Mouse (Mus musculus) spleen, adult 12 weeks (tissue): ENCODE measurements around the gene 6030468B19Rik.
"Not testable (repeated sequence)": the region's sequence is repeated elsewhere in the genome, so short reads cannot be mapped to it uniquely, and the experiment has no call there.

Experiments
- DNase-seq: peaks from one replicate; pipeline ENCODE4 v3.0.0; 2022; ENCODE audit warnings: low spot score

6030468B19Rik gene

GRCm38 (mm10) chr11:117806781-117807180 lies 9.3 kb downstream of the 6030468B19Rik start:
- DNase-seq, result no peak

- DNase-seq, result peak; percentile 78
Observed at GRCm38 (mm10) chr11:117809407-117810311, 12.2 kb downstream of the 6030468B19Rik start, which contains the start of the genes Gm20708 and Syngr2. TSS of gene Gm20708 (plus strand) at chr11:117809668. TSS of gene Syngr2 (plus strand) at chr11:117809668.

GRCm38 (mm10) chr11:117810401-117811046 lies 13.1 kb downstream of the 6030468B19Rik start:
- DNase-seq, result peak; percentile 75

- no peak for DNase-seq
Observed at GRCm38 (mm10) chr11:117813867-117814266, 16.4 kb downstream of the 6030468B19Rik start.

GRCm38 (mm10) chr11:117814704-117815366 lies 17.4 kb downstream of the 6030468B19Rik start:
- DNase-seq, result no peak

- not testable (repeated sequence) for DNase-seq
Observed at GRCm38 (mm10) chr11:117815850-117816249, 18.4 kb downstream of the 6030468B19Rik start.

GRCm38 (mm10) chr11:117816389-117816996 lies 19.0 kb downstream of the 6030468B19Rik start:
- DNase-seq, result no peak

GRCm38 (mm10) chr11:117819095-117819494 lies 21.6 kb downstream of the 6030468B19Rik start:
- no peak for DNase-seq

GRCm38 (mm10) chr11:117820173-117820572 lies 22.7 kb downstream of the 6030468B19Rik start:
- no peak for DNase-seq

- DNase-seq, result no peak
Observed at GRCm38 (mm10) chr11:117821868-117822267, 24.4 kb downstream of the 6030468B19Rik start.

- DNase-seq, result no peak
Observed at GRCm38 (mm10) chr11:117822728-117823241, 25.3 kb downstream of the 6030468B19Rik start.

- DNase-seq, result no peak
Observed at GRCm38 (mm10) chr11:117823411-117823810, 26.0 kb downstream of the 6030468B19Rik start.

- peak; percentile 81 for DNase-seq
Observed at GRCm38 (mm10) chr11:117824060-117824969, 26.9 kb downstream of the 6030468B19Rik start.

GRCm38 (mm10) chr11:117825333-117826101 lies 28.1 kb downstream of the 6030468B19Rik start, which contains the start of the genes Afmid and Tk1:
TSS of gene Afmid (plus strand) at chr11:117825924.
TSS of gene Tk1 (minus strand) at chr11:117826092.
- DNase-seq, result peak; percentile 71

- no peak for DNase-seq
Observed at GRCm38 (mm10) chr11:117826164-117826563, 28.7 kb downstream of the 6030468B19Rik start.

- no peak for DNase-seq
Observed at GRCm38 (mm10) chr11:117826916-117827315, 29.5 kb downstream of the 6030468B19Rik start.

- DNase-seq, result no peak
Observed at GRCm38 (mm10) chr11:117827386-117827785, 29.9 kb downstream of the 6030468B19Rik start.

- DNase-seq, result peak; percentile 75
Observed at GRCm38 (mm10) chr11:117828149-117828887, 30.9 kb downstream of the 6030468B19Rik start.
